Mouse (Mus musculus): ENCODE results near the gene Fam78b. TPM values are rescaled to one million over a fixed set of nuclear protein-coding genes. Genes with fewer than 3 reads are reported as not detected.

Fam78b gene
- polyA plus RNA-seq, 2 experiments, result 0.07 TPM; not detected in 1

GRCm38 (mm10) chr1:167118971-167119370 lies 117.8 kb downstream of the Fam78b start:
- WGBS (ENCODE audit: insufficient replicate concordance), result 63% methylated on average over 7 of the region's 7 CpGs
- Histone ChIP-seq H3K36me3 (replicated peaks; ENCODE audit: control insufficient read depth, insufficient read depth, low read depth) (no peaks in the 10 kb centered on the region), H3K27ac (no peak overlapping the region), H3K9ac (replicated peaks) (no peak overlapping the region), H3K4me1 (replicated peaks; ENCODE audit: control insufficient read depth in 2 of 2, insufficient read depth in 2 of 2, low read length in 1 of 2) (no peaks in the 10 kb centered on the region), H3K4me2 (ENCODE audit: low read depth) (no peak overlapping the region), H3K27me3 (ENCODE audit: control insufficient read depth, insufficient read depth, low read length) (no peaks in the 10 kb centered on the region), H3K4me3 (ENCODE audit: insufficient read depth in 1 of 2, low read depth in 2 of 2, low read length in 2 of 2) (no peak overlapping the region), H3K9me3 (ENCODE audit: control insufficient read depth, low read length) (no peaks in the 10 kb centered on the region)
- no peak for TF ChIP-seq EP300 (IDR thresholded peaks at IDR 0.05; ENCODE audit: low read depth)
- no peak for TF ChIP-seq CTCF (IDR thresholded peaks at IDR 0.05; ENCODE audit: low read depth)
- ATAC-seq (ENCODE audit: insufficient read depth), result no peak
- DNase-seq (ENCODE audit: low read depth in 3 of 3, low spot score in 3 of 3), result no peak

DNA sequence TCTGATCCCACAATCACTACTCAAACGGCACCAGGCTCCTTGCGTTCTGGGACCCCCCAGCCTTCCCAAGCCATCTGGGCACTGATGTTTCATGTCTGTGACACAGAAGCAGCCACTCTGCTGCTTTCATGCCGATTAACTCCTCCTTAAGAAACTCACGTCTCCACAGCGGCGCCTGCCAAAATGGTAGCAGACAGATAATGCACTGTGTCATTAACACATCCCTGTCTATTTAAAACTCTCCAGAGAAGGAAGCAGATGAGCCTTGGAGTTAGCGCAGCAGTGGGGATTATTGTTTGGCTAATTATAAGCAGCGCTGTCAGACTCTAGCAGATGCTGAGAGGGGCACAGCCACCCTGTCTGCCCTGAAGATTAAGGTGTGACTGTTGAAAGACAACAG lies 118.2 kb downstream of the Fam78b start:
- no peak for TF ChIP-seq EP300 (IDR thresholded peaks at IDR 0.05; ENCODE audit: low read depth)
- TF ChIP-seq CTCF (IDR thresholded peaks at IDR 0.05; ENCODE audit: low read depth), result no peak

GRCm38 (mm10) chr1:167122436-167122835 lies 121.2 kb downstream of the Fam78b start:
- ATAC-seq (ENCODE audit: insufficient read depth) (no peak), DNase-seq (ENCODE audit: low read depth in 3 of 3, low spot score in 3 of 3) (no peak)
- no peaks in the 10 kb centered on the region for H3K36me3 ChIP-seq (replicated peaks; ENCODE audit: control insufficient read depth, insufficient read depth, low read depth)
- no peaks in the 10 kb centered on the region for H3K27me3 ChIP-seq (ENCODE audit: control insufficient read depth, insufficient read depth, low read length)
- H3K27ac ChIP-seq, result no peak overlapping the region
- no peak overlapping the region for H3K9ac ChIP-seq (replicated peaks)
- H3K9me3 ChIP-seq (ENCODE audit: control insufficient read depth, low read length), result no peaks in the 10 kb centered on the region
- H3K4me3 ChIP-seq (ENCODE audit: insufficient read depth in 1 of 2, low read depth in 2 of 2, low read length in 2 of 2), result no peak overlapping the region
- WGBS (ENCODE audit: insufficient replicate concordance), result 65% methylated on average over 2 of the region's 2 CpGs
- no peaks in the 10 kb centered on the region for H3K4me1 ChIP-seq (replicated peaks; ENCODE audit: control insufficient read depth in 2 of 2, insufficient read depth in 2 of 2, low read length in 1 of 2)
- no peak for TF ChIP-seq EP300 (IDR thresholded peaks at IDR 0.05; ENCODE audit: low read depth)
- TF ChIP-seq CTCF (IDR thresholded peaks at IDR 0.05; ENCODE audit: low read depth), result no peak
- no peak overlapping the region for H3K4me2 ChIP-seq (ENCODE audit: low read depth)

More for the DNA sequence above, 118.2 kb downstream of the Fam78b start:
- WGBS (ENCODE audit: insufficient replicate concordance), result 62% methylated on average over 8 of the region's 8 CpGs
- Histone ChIP-seq H3K4me2 (ENCODE audit: low read depth) (no peak overlapping the region), H3K4me3 (ENCODE audit: insufficient read depth in 1 of 2, low read depth in 2 of 2, low read length in 2 of 2) (no peak overlapping the region), H3K36me3 (replicated peaks; ENCODE audit: control insufficient read depth, insufficient read depth, low read depth) (no peaks in the 10 kb centered on the region), H3K9me3 (ENCODE audit: control insufficient read depth, low read length) (no peaks in the 10 kb centered on the region), H3K27ac (no peak overlapping the region), H3K4me1 (replicated peaks; ENCODE audit: control insufficient read depth in 2 of 2, insufficient read depth in 2 of 2, low read length in 1 of 2) (no peaks in the 10 kb centered on the region), H3K27me3 (ENCODE audit: control insufficient read depth, insufficient read depth, low read length) (no peaks in the 10 kb centered on the region), H3K9ac (replicated peaks) (no peak overlapping the region)
- ATAC-seq (ENCODE audit: insufficient read depth), result no peak
- DNase-seq (ENCODE audit: low read depth in 3 of 3, low spot score in 3 of 3), result no peak

DNA sequence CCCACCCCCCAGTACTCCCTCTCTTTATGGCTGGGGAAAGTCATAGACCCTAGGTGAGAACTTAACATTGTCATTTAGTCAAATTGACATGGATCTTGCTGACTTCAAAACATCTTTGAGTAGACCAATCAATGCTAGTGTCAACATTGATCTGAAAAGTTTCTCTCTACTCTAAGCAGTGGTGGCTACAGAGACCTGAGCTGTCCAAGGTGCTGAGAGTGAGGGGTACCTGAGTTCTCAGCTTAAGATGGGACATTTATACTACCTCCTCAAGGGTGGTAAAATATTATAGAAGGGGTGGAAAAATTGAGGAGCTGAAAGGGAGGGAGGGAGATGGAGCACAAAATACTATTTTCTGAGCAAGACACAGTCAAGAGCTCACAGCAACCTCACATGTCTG lies 122.3 kb downstream of the Fam78b start:
- no peaks in the 10 kb centered on the region for H3K9me3 ChIP-seq (ENCODE audit: control insufficient read depth, low read length)
- TF ChIP-seq CTCF (IDR thresholded peaks at IDR 0.05; ENCODE audit: low read depth) (no peak), EP300 (IDR thresholded peaks at IDR 0.05; ENCODE audit: low read depth) (no peak)

DNA sequence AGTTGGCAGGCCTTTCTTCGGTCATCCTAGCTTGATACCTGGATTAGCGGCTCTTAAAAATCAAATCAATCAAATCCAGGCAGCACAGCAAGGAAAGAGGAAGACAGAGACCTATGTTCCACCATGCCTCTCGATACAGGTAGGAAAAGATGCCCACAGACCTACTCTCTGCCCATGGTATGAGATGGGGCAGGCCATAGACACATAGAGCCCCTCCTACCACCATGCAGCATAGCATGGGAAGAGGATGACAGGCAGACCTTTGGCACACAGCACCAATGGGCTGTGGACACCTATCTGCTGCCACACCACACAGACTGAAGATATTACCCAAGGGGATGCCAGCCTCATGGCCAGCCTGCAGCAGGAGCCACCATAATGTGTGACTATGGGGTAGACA lies 124.7 kb downstream of the Fam78b start:
- no peak for TF ChIP-seq CTCF (IDR thresholded peaks at IDR 0.05; ENCODE audit: low read depth)
- TF ChIP-seq EP300 (IDR thresholded peaks at IDR 0.05; ENCODE audit: low read depth), result no peak
- DNase-seq (ENCODE audit: low read depth in 3 of 3, low spot score in 3 of 3) (no peak), ATAC-seq (ENCODE audit: insufficient read depth) (no peak)
- Histone ChIP-seq H3K36me3 (replicated peaks; ENCODE audit: control insufficient read depth, insufficient read depth, low read depth) (no peaks in the 10 kb centered on the region), H3K27ac (no peak overlapping the region), H3K9ac (replicated peaks) (no peak overlapping the region), H3K27me3 (ENCODE audit: control insufficient read depth, insufficient read depth, low read length) (no peaks in the 10 kb centered on the region), H3K4me3 (ENCODE audit: insufficient read depth in 1 of 2, low read depth in 2 of 2, low read length in 2 of 2) (no peak overlapping the region), H3K4me2 (ENCODE audit: low read depth) (no peak overlapping the region), H3K4me1 (replicated peaks; ENCODE audit: control insufficient read depth in 2 of 2, insufficient read depth in 2 of 2, low read length in 1 of 2) (no peaks in the 10 kb centered on the region), H3K9me3 (ENCODE audit: control insufficient read depth, low read length) (no peaks in the 10 kb centered on the region)
- 49% methylated on average over 3 of the region's 3 CpGs for WGBS (ENCODE audit: insufficient replicate concordance)

More for the DNA sequence above, 122.3 kb downstream of the Fam78b start:
- Histone ChIP-seq H3K9ac (replicated peaks) (no peak overlapping the region), H3K4me3 (ENCODE audit: insufficient read depth in 1 of 2, low read depth in 2 of 2, low read length in 2 of 2) (no peak overlapping the region), H3K27ac (no peak overlapping the region), H3K36me3 (replicated peaks; ENCODE audit: control insufficient read depth, insufficient read depth, low read depth) (no peaks in the 10 kb centered on the region), H3K27me3 (ENCODE audit: control insufficient read depth, insufficient read depth, low read length) (no peaks in the 10 kb centered on the region), H3K4me1 (replicated peaks; ENCODE audit: control insufficient read depth in 2 of 2, insufficient read depth in 2 of 2, low read length in 1 of 2) (no peaks in the 10 kb centered on the region), H3K4me2 (ENCODE audit: low read depth) (no peak overlapping the region)
- DNase-seq (ENCODE audit: low read depth in 3 of 3, low spot score in 3 of 3) (no peak), ATAC-seq (ENCODE audit: insufficient read depth) (no peak)
